Mouse (Mus musculus) lung, adult 2 months (tissue): ENCODE results near the gene Scaf11.

ENCODE experiments used
- CTCF ChIP-seq: fragments of 200-500 bp; IDR thresholded peaks from 2 replicates; pipeline ENCODE4 v1.5.1; 2011; ENCODE audit warnings: mild to moderate bottlenecking, low read length, control low read depth; ENCODE audit not compliant: insufficient read depth
- POLR2A ChIP-seq: fragments of 200-500 bp; IDR thresholded peaks from 2 replicates; pipeline ENCODE4 v1.6.1; 2011; ENCODE audit warnings: low read depth, mild to moderate bottlenecking, control low read depth, low read length, borderline replicate concordance; ENCODE audit errors: extremely low read depth

DNA sequence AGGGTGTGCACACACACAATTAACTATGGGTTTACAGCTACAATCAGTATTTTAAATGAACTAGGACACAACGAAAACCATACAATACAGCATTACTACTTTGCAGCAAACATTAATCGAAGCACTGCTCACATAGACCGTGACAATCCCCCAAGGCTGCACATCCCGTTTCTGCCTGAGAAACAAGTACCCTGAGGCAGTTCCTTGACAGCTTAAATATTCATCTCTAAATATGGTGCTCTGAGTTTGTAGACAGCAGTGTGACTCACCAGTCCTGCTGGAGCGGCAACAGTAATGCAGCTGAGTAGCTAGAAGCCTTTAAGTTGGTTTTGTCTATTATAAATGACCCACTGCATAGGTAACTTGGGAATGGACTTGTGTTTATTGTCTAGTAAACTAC, 55.1 kb downstream of the Scaf11 start:
- no peak for TF ChIP-seq POLR2A
- TF ChIP-seq CTCF = no peak
